Mouse (Mus musculus): ENCODE data around the gene Thsd4. TPM values are rescaled to one million over a fixed set of nuclear protein-coding genes. Genes with fewer than 3 reads are reported as not detected.
A peak's percentile ranks its signal among the peaks of the same experiment; 100 is the strongest.

The Thsd4 gene
- total and polyA plus RNA-seq, 2 experiments = 0.70 to 0.92 TPM

GRCm38 (mm10) chr9:60027234-60027633 lies 494.6 kb downstream of the Thsd4 start:
- H3K36me3 ChIP-seq (ENCODE audit: control insufficient read depth, insufficient read depth, low read length) = no peaks in the 10 kb centered on the region
- TF ChIP-seq CTCF (IDR thresholded peaks at IDR 0.05; ENCODE audit: low read depth, low read length) (no peak), POLR2A (IDR thresholded peaks at IDR 0.05; ENCODE audit: extremely low read depth, insufficient read depth, low read length) (no peak)
- H3K27ac ChIP-seq (replicated peaks; ENCODE audit: insufficient read depth, low read depth, low read length) = no peak overlapping the region
- WGBS = 89% methylated on average over 4 of the region's 4 CpGs
- no peak overlapping the region for H3K4me3 ChIP-seq (ENCODE audit: insufficient read depth, low read depth, low read length)
- no peaks in the 10 kb centered on the region for H3K4me1 ChIP-seq (ENCODE audit: control insufficient read depth, insufficient read depth, low read length)
- H3K79me2 ChIP-seq (ENCODE audit: control insufficient read depth, insufficient read depth, low read length) = no peaks in the 10 kb centered on the region
- H3K9ac ChIP-seq (ENCODE audit: low read depth, low read length) = no peak overlapping the region
- H3K27me3 ChIP-seq (ENCODE audit: control insufficient read depth, insufficient read depth, low read length) = no peaks in the 10 kb centered on the region
- no peak for DNase-seq (ENCODE audit: extremely low read depth, low read depth, low spot score)

GRCm38 (mm10) chr9:60026795-60027194 lies 495.1 kb downstream of the Thsd4 start:
- H3K4me1 ChIP-seq (ENCODE audit: control insufficient read depth, insufficient read depth, low read length) = no peaks in the 10 kb centered on the region
- no peak overlapping the region for H3K4me3 ChIP-seq (ENCODE audit: insufficient read depth, low read depth, low read length)
- H3K27me3 ChIP-seq (ENCODE audit: control insufficient read depth, insufficient read depth, low read length) = no peaks in the 10 kb centered on the region
- WGBS = 77% methylated on average over 2 of the region's 2 CpGs
- H3K27ac ChIP-seq (replicated peaks; ENCODE audit: insufficient read depth, low read depth, low read length) = no peak overlapping the region
- no peaks in the 10 kb centered on the region for H3K36me3 ChIP-seq (ENCODE audit: control insufficient read depth, insufficient read depth, low read length)
- TF ChIP-seq CTCF (IDR thresholded peaks at IDR 0.05; ENCODE audit: low read depth, low read length) (no peak), POLR2A (IDR thresholded peaks at IDR 0.05; ENCODE audit: extremely low read depth, insufficient read depth, low read length) (no peak)
- H3K79me2 ChIP-seq (ENCODE audit: control insufficient read depth, insufficient read depth, low read length) = no peaks in the 10 kb centered on the region
- H3K9ac ChIP-seq (ENCODE audit: low read depth, low read length) = no peak overlapping the region
- DNase-seq (ENCODE audit: extremely low read depth, low read depth, low spot score) = no peak

GRCm38 (mm10) chr9:60025919-60026318 lies 495.9 kb downstream of the Thsd4 start:
- no peak overlapping the region for H3K27ac ChIP-seq (replicated peaks; ENCODE audit: insufficient read depth, low read depth, low read length)
- TF ChIP-seq CTCF (IDR thresholded peaks at IDR 0.05; ENCODE audit: low read depth, low read length) (no peak), POLR2A (IDR thresholded peaks at IDR 0.05; ENCODE audit: extremely low read depth, insufficient read depth, low read length) (no peak)
- WGBS = 91% methylated on average over 6 of the region's 6 CpGs
- H3K9ac ChIP-seq (ENCODE audit: low read depth, low read length) = no peak overlapping the region
- H3K4me1 ChIP-seq (ENCODE audit: control insufficient read depth, insufficient read depth, low read length) = no peaks in the 10 kb centered on the region
- no peaks in the 10 kb centered on the region for H3K79me2 ChIP-seq (ENCODE audit: control insufficient read depth, insufficient read depth, low read length)
- no peak for DNase-seq (ENCODE audit: extremely low read depth, low read depth, low spot score)
- H3K27me3 ChIP-seq (ENCODE audit: control insufficient read depth, insufficient read depth, low read length) = no peaks in the 10 kb centered on the region
- H3K36me3 ChIP-seq (ENCODE audit: control insufficient read depth, insufficient read depth, low read length) = no peaks in the 10 kb centered on the region
- no peak overlapping the region for H3K4me3 ChIP-seq (ENCODE audit: insufficient read depth, low read depth, low read length)

- Histone ChIP-seq H3K4me1 (ENCODE audit: control insufficient read depth, insufficient read depth, low read length) (no peaks in the 10 kb centered on the region), H3K4me3 (ENCODE audit: insufficient read depth, low read depth, low read length) (no peak overlapping the region), H3K36me3 (ENCODE audit: control insufficient read depth, insufficient read depth, low read length) (no peaks in the 10 kb centered on the region), H3K27ac (replicated peaks; ENCODE audit: insufficient read depth, low read depth, low read length) (no peak overlapping the region), H3K27me3 (ENCODE audit: control insufficient read depth, insufficient read depth, low read length) (no peaks in the 10 kb centered on the region), H3K79me2 (ENCODE audit: control insufficient read depth, insufficient read depth, low read length) (no peaks in the 10 kb centered on the region), H3K9ac (ENCODE audit: low read depth, low read length) (no peak overlapping the region)
- no peak for TF ChIP-seq CTCF (IDR thresholded peaks at IDR 0.05; ENCODE audit: low read depth, low read length)
- no peak for TF ChIP-seq POLR2A (IDR thresholded peaks at IDR 0.05; ENCODE audit: extremely low read depth, insufficient read depth, low read length)
- no peak for DNase-seq (ENCODE audit: extremely low read depth, low read depth, low spot score)
- 37% methylated on average over 5 of the region's 5 CpGs for WGBS
Measured at GRCm38 (mm10) chr9:60024971-60025370, 496.9 kb downstream of the Thsd4 start.

GRCm38 (mm10) chr9:60024545-60024944 lies 497.3 kb downstream of the Thsd4 start:
- peak; percentile 7 for DNase-seq (ENCODE audit: extremely low read depth, low read depth, low spot score)
- WGBS = 33% methylated on average over 5 of the region's 5 CpGs
- Histone ChIP-seq H3K4me1 (ENCODE audit: control insufficient read depth, insufficient read depth, low read length) (no peaks in the 10 kb centered on the region), H3K9ac (ENCODE audit: low read depth, low read length) (no peak overlapping the region), H3K4me3 (ENCODE audit: insufficient read depth, low read depth, low read length) (no peak overlapping the region), H3K27ac (replicated peaks; ENCODE audit: insufficient read depth, low read depth, low read length) (no peak overlapping the region), H3K36me3 (ENCODE audit: control insufficient read depth, insufficient read depth, low read length) (no peaks in the 10 kb centered on the region), H3K79me2 (ENCODE audit: control insufficient read depth, insufficient read depth, low read length) (no peaks in the 10 kb centered on the region), H3K27me3 (ENCODE audit: control insufficient read depth, insufficient read depth, low read length) (no peaks in the 10 kb centered on the region)
- TF ChIP-seq POLR2A (IDR thresholded peaks at IDR 0.05; ENCODE audit: extremely low read depth, insufficient read depth, low read length) (no peak), CTCF (IDR thresholded peaks at IDR 0.05; ENCODE audit: low read depth, low read length) (no peak)

GRCm38 (mm10) chr9:60022331-60022730 lies 499.5 kb downstream of the Thsd4 start:
- Histone ChIP-seq H3K36me3 (ENCODE audit: control insufficient read depth, insufficient read depth, low read length) (no peaks in the 10 kb centered on the region), H3K79me2 (ENCODE audit: control insufficient read depth, insufficient read depth, low read length) (no peaks in the 10 kb centered on the region), H3K27me3 (ENCODE audit: control insufficient read depth, insufficient read depth, low read length) (no peaks in the 10 kb centered on the region), H3K27ac (replicated peaks; ENCODE audit: insufficient read depth, low read depth, low read length) (no peak overlapping the region), H3K4me1 (ENCODE audit: control insufficient read depth, insufficient read depth, low read length) (no peaks in the 10 kb centered on the region), H3K4me3 (ENCODE audit: insufficient read depth, low read depth, low read length) (no peak overlapping the region), H3K9ac (ENCODE audit: low read depth, low read length) (no peak overlapping the region)
- DNase-seq (ENCODE audit: extremely low read depth, low read depth, low spot score) = peak; percentile 5
- WGBS = 25% methylated on average over 3 of the region's 3 CpGs
- TF ChIP-seq CTCF (IDR thresholded peaks at IDR 0.05; ENCODE audit: low read depth, low read length) = no peak
- TF ChIP-seq POLR2A (IDR thresholded peaks at IDR 0.05; ENCODE audit: extremely low read depth, insufficient read depth, low read length) = no peak
